Mouse (Mus musculus) spleen, adult 2 months (tissue): ENCODE results near the gene Lgals1. TPM values are rescaled to one million over a fixed set of nuclear protein-coding genes. Genes with fewer than 3 reads are reported as not detected.
A peak's percentile ranks its signal among the peaks of the same experiment; 100 is the strongest.

Experiments used
- DNase-seq, 2 experiments: peaks; one replicate each; pipeline versions ENCODE4 v3.0.0 to v3.0.0-alpha.2; 2012 to 2021; ENCODE audit warnings: low spot score in 2 of 2, low read depth in 1 of 2
- H3K27ac ChIP-seq: fragments of 200-500 bp; 2 replicates; pipeline ENCODE4 v1.5.1; 2012; ENCODE audit warnings: low read length, inconsistent platforms; ENCODE audit not compliant: insufficient read depth
- H3K27me3 ChIP-seq: fragments of 200-500 bp; 2 replicates; pipeline ENCODE4 v1.6.1; 2012; ENCODE audit warnings: mild to moderate bottlenecking, moderate library complexity, low read length, inconsistent platforms; ENCODE audit not compliant: control insufficient read depth, insufficient read depth
- H3K36me3 ChIP-seq: fragments of 200-500 bp; 2 replicates; pipeline ENCODE4 v1.6.1; 2012; ENCODE audit warnings: mild to moderate bottlenecking, low read length, inconsistent platforms; ENCODE audit not compliant: control insufficient read depth, insufficient read depth
- H3K4me1 ChIP-seq: fragments of 200-500 bp; 2 replicates; pipeline ENCODE4 v1.6.1; 2011; ENCODE audit warnings: inconsistent platforms; ENCODE audit not compliant: control insufficient read depth, insufficient read depth, insufficient read length
- H3K4me3 ChIP-seq: fragments of 200-500 bp; 2 replicates; pipeline ENCODE4 v1.5.1; 2011; ENCODE audit warnings: mild to moderate bottlenecking, inconsistent platforms; ENCODE audit not compliant: insufficient read depth, insufficient read length; ENCODE audit errors: extremely low read depth
- CTCF ChIP-seq: fragments of 200-500 bp; IDR thresholded peaks from 2 replicates; pipeline ENCODE4 v1.5.1; 2011; ENCODE audit warnings: mild to moderate bottlenecking, inconsistent platforms; ENCODE audit not compliant: insufficient read depth, insufficient read length, insufficient replicate concordance; ENCODE audit errors: extremely low read depth
- POLR2A ChIP-seq: fragments of 200-500 bp; IDR thresholded peaks from 2 replicates; pipeline ENCODE4 v1.6.1; 2011; ENCODE audit warnings: low read depth, low read length, inconsistent platforms
- WGBS: fragments of 180-500 bp; shearing (Covaris S2); methylation state at CpG from one replicate; pipeline ENCODE4 v1.1.7; 2018; 5-methylcytosine and 5-hydroxymethylcytosine counted together
- polyA plus RNA-seq: library from polyadenylated mRNA; depleted of rRNA; stranded (reverse); fragments of >200 nt; gene quantifications from 2 replicates; pipeline ENCODE4 v1.2.3, GENCODE M21; 2012

The Lgals1 gene
- polyA plus RNA-seq, 1 experiment = 75.4 TPM

GRCm38 (mm10) chr15:78934784-78935320, 8.3 kb downstream of the Lgals1 start, which contains the start of gene Nol12:
Gene Nol12, plus strand, starts transcription at chr15:78934933.
- peak; percentile 75 to 90 for DNase-seq
- no peaks in the 10 kb centered on the region; the same call in 1 of the 2 replicates for H3K4me1 ChIP-seq

GRCm38 (mm10) chr15:78936403-78936802, 9.9 kb downstream of the Lgals1 start:
- 91% methylated on average over 12 of the region's 12 CpGs for WGBS
- no peaks in the 10 kb centered on the region for H3K27me3 ChIP-seq
- H3K4me3 ChIP-seq = no peak overlapping the region
- H3K36me3 ChIP-seq = peaks cover 23% of the 10 kb centered on the region
- H3K27ac ChIP-seq = no peak overlapping the region
- no peak for DNase-seq
- no peaks in the 10 kb centered on the region; the same call in 1 of the 2 replicates for H3K4me1 ChIP-seq
- no peak for TF ChIP-seq CTCF
- no peak for TF ChIP-seq POLR2A

More at GRCm38 (mm10) chr15:78934784-78935320, 8.3 kb downstream of the Lgals1 start, which contains the start of gene Nol12:
- no peaks in the 10 kb centered on the region for H3K27me3 ChIP-seq
- H3K4me3 ChIP-seq = peak within 1 kb of the TSS; percentile 82
- under 1% methylated on average over 42 of the region's 42 CpGs for WGBS
- H3K27ac ChIP-seq = peak within 1 kb of the TSS; percentile 95
- TF ChIP-seq CTCF (peak; percentile 9; the same call in 1 of the 2 replicates), POLR2A (no peak; the same call in 1 of the 2 replicates)
- peaks cover 15% of the 10 kb centered on the region for H3K36me3 ChIP-seq

- Histone ChIP-seq H3K27me3 (no peaks in the 10 kb centered on the region), H3K4me3 (no peak overlapping the region), H3K27ac (no peak overlapping the region), H3K36me3 (peaks cover 24% of the 10 kb centered on the region), H3K4me1 (no peaks in the 10 kb centered on the region)
- DNase-seq = no peak
- TF ChIP-seq POLR2A = no peak
- no peak for TF ChIP-seq CTCF
- WGBS = 94% methylated on average over 10 of the region's 10 CpGs
Measured at GRCm38 (mm10) chr15:78937311-78937710, 10.8 kb downstream of the Lgals1 start.

- no peak overlapping the region for H3K27ac ChIP-seq
- peaks cover 24% of the 10 kb centered on the region for H3K36me3 ChIP-seq
- DNase-seq = no peak
- 93% methylated on average over 2 of the region's 2 CpGs for WGBS
- no peaks in the 10 kb centered on the region for H3K27me3 ChIP-seq
- H3K4me3 ChIP-seq = no peak overlapping the region
- TF ChIP-seq CTCF = no peak
- no peak for TF ChIP-seq POLR2A
- no peaks in the 10 kb centered on the region for H3K4me1 ChIP-seq
Measured at GRCm38 (mm10) chr15:78937963-78938362, 11.4 kb downstream of the Lgals1 start.

- DNase-seq = no peak
- Histone ChIP-seq H3K27me3 (no peaks in the 10 kb centered on the region), H3K4me1 (no peaks in the 10 kb centered on the region), H3K36me3 (peaks cover 24% of the 10 kb centered on the region), H3K4me3 (no peak overlapping the region), H3K27ac (no peak overlapping the region)
- no peak for TF ChIP-seq CTCF
- TF ChIP-seq POLR2A = no peak
- 89% methylated on average over 13 of the region's 13 CpGs for WGBS
Measured at GRCm38 (mm10) chr15:78940325-78940724, 13.8 kb downstream of the Lgals1 start.

GRCm38 (mm10) chr15:78942663-78943062, 16.1 kb downstream of the Lgals1 start:
- WGBS = 35% methylated on average over 9 of the region's 9 CpGs
- Histone ChIP-seq H3K27me3 (no peaks in the 10 kb centered on the region), H3K4me1 (peaks cover 2% of the 10 kb centered on the region; the same call in 1 of the 2 replicates), H3K36me3 (peaks cover 21% of the 10 kb centered on the region), H3K27ac (no peak overlapping the region), H3K4me3 (peak overlapping the region; percentile 10; the same call in 1 of the 2 replicates)
- DNase-seq = peak in 1 of 2 experiments; percentile 54
- TF ChIP-seq CTCF (peak; percentile 70), POLR2A (no peak)

GRCm38 (mm10) chr15:78946232-78946631, 19.7 kb downstream of the Lgals1 start:
- Histone ChIP-seq H3K27ac (no peak overlapping the region), H3K4me3 (no peak overlapping the region), H3K4me1 (peaks cover 2% of the 10 kb centered on the region; the same call in 1 of the 2 replicates), H3K36me3 (0 out of 2 replicates have a peak, but pooled peaks cover 2% of the 10 kb centered on the region), H3K27me3 (no peaks in the 10 kb centered on the region)
- DNase-seq = no peak
- TF ChIP-seq CTCF = no peak
- no peak for TF ChIP-seq POLR2A
- 76% methylated on average over 7 of the region's 7 CpGs for whole genome bisulfite sequencing
